Mouse (Mus musculus) spleen, adult 12 weeks (tissue): ENCODE data around the gene Chit1.

Experiments
- DNase-seq: peaks from one replicate; pipeline ENCODE4 v3.0.0; 2022; ENCODE audit warnings: low spot score

Chit1 gene

DNA sequence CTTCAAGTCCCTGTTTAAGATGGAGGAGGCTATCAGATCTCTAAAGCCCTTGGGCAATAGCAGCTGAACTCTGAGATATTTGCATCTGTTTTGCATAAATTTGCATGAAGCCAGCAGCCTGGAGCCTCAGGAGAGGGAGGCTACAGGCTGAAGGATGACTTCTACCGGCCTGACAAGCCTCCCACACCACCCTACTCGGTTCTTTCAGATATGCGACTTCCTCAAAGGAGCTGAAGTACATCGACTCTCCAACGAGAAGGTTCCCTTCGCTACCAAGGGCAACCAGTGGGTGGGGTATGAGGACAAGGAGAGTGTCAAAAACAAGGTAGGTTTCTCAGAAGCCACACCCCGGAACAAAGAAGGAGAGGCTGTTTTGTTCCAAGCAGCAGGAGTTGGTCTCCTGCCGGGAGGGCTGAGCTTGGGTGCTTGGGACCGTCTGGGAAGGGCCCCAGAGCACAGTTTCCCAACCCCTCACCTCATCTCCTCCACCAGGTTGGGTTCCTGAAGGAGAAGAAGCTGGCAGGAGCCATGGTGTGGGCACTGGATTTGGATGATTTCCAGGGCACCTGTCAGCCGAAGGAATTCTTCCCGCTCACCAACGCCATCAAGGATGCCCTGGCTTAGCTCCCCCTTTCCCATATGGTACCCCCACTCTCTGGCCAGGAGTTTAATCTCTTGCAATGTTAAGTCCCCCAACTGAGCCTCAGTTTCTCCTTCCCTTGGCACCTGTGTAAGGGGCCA is 78.1 kb downstream of the Chit1 start:
- no peak for DNase-seq

- no peak for DNase-seq
Measured at GRCm38 (mm10) chr1:134191192-134191591, 80.2 kb downstream of the Chit1 start.

DNA sequence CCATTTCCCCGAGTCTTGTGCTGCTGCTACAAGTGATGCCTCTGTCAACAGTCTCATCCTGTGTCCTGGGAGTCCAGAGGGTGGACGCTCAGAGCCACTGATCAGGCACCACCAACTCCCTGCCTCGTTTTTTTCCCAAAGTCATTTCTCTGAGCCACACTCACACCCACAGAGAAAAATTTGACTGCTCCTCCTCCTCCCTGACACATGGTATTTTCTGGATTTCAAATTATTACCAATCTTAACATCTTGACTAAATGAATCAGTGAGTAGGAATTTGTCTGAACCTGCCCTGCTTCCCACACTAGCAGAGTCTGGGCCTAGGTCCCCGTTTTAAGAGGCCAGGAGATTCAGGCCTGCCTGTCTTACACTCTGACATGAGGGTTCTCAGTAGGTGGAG is 81.0 kb downstream of the Chit1 start:
- DNase-seq = no peak

GRCm38 (mm10) chr1:134193126-134193525 is 82.1 kb downstream of the Chit1 start, which contains the start of gene Mybph:
Gene Mybph, plus strand, starts transcription at chr1:134193448.
- no peak for DNase-seq

DNA sequence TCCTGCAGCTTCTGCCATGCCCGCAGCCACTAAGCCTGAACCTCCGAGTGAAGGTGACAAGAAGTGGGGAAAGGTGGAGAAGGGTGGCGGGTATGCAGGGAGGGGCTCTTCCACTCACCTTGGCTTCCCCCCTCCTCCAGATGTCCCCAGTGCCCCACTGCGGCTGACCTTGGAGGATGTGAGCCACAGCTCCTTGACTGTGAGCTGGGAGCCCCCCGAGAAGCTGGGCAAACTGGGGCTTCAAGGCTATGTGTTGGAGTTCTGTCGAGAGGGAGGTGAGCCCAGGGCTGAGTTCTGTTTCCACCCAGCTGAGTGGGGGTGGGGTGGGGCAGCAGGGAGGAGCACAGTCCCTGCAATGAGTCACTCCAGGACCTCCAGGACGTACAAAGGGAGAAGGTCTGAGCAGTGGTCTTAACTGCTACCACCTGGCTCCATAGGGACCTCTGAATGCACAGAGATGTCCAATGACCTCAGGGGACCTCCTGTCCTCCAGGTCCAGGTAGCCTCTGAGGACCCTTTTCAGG is 82.7 kb downstream of the Chit1 start:
- no peak for DNase-seq

- no peak for DNase-seq
Measured at GRCm38 (mm10) chr1:134194298-134195022, 83.4 kb downstream of the Chit1 start.

GRCm38 (mm10) chr1:134195117-134195516 is 84.1 kb downstream of the Chit1 start:
- no peak for DNase-seq

DNA sequence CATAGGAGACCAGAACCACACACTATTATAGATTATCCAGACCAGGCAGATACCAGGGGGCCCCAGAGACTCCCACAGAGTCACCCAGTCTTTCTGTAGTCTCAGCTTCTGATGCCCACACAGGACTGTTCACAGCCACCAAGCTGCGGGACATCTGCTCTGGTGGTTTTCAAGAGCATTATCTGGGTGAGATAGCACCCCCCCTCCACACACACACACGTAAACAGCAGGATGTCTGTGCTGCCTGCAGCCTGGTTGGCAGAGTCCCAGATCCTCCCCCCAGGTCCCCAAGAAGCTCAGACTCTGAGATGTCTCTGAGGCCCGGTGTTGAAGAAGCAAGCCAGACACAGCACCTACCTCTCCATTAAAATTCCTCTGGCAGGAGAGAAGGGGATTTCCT is 84.5 kb downstream of the Chit1 start:
- no peak for DNase-seq

- no peak for DNase-seq
Measured at GRCm38 (mm10) chr1:134195979-134196378, 84.9 kb downstream of the Chit1 start.

DNA sequence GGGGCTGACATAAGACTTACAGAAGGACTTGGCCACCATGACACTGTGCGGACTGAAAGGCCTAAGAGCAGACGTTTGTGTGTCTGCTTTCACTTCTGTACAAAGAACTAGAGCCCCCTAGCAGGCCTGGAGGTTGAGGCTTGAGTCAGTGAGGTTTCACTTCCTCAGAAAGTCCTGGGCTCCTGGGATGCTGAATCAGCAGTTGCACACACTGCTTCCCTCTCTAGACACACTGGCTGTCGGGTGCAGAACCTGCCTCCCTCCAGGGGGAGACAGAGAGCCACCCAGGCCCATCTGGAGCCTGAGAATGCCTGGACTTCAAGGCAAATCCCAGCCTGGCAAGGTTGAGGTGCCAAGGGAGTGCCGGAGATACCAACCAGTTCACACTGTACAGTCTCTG is 85.3 kb downstream of the Chit1 start:
- peak; percentile 56 for DNase-seq

- DNase-seq = no peak
Measured at GRCm38 (mm10) chr1:134197325-134197982, 86.4 kb downstream of the Chit1 start.

DNA sequence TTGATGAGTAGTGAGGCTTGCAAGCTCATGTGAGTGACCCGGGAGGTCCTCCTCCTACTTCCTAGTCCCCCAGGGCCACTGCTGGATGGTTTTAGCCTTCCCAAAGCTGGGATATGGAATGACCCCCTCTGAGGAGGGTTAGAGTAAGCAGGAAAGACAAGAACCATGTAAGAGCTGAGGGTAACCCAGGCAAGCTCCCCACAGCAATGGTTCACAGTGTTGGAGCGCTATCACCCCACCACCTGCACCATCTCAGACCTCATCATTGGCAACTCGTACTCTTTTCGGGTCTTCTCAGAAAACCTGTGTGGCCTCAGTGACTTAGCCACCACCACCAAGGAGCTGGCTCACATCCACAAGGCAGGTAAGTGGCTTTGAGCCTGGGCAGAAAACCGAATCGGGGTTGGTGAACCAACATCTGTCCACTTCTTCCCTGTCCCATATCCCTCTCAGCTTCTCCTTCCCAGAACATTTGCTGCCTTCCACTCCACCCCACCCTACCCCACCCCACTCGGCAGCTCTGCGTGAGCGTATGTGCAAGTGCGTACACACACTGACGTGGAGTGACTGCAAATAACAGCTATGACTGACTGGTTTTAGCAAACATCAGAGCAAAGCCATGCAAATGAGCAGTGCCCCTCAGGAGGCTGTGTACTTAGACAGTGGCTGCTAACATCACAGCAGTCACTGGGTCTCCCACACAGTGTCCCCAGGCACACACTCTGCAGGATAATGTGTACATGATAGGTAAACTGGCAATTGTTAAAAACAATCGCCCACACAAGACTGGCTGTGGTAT is 87.4 kb downstream of the Chit1 start:
- no peak for DNase-seq

GRCm38 (mm10) chr1:134200481-134200880 is 89.4 kb downstream of the Chit1 start:
- no peak for DNase-seq
